Mouse (Mus musculus): Measurements from ENCODE around the gene Senp5. TPM values are rescaled to one million over a fixed set of nuclear protein-coding genes. Genes with fewer than 3 reads are reported as not detected.

Senp5 gene
- polyA plus RNA-seq, 1 experiment from 2014 or later: 10.0 TPM

DNA sequence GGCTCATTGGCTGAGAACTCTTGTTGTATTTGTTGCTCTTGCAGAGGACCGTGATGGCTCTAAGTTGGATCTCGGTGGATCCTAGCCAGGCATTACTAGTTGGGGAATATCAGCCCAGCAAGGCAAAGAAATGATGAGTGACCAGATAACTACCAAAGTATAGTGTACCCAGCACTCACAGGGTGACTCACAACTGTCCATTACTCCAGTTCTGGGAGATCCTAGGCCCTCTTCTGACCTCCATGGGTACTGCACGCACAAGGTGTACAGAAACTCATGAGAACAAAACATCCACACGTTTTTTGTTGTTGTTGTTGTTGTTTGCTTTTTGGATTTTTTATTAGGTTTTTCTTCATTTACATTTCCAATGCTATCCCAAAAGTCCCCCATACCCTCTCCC lies 66.5 kb downstream of the Senp5 start:
- no peak overlapping the region for H3K4me3 ChIP-seq (ENCODE audit: low read depth, low read length)
- DNase-seq (ENCODE audit: low spot score) (no peak), ATAC-seq (replicated peaks; ENCODE audit: insufficient number of reproducible peaks, low FRiP score, low TSS enrichment, low read depth) (no peak)
- H3K27me3 ChIP-seq (ENCODE audit: control insufficient read depth, insufficient read depth, low read length): peaks cover 29% of the 10 kb centered on the region
- no peak overlapping the region for H3K4me2 ChIP-seq (ENCODE audit: low read depth, low read length)
- no peak overlapping the region for H3K27ac ChIP-seq (replicated peaks; ENCODE audit: low read depth, low read length)
- no peaks in the 10 kb centered on the region for H3K9me3 ChIP-seq (replicated peaks; ENCODE audit: control insufficient read depth, low read length)
- peaks cover 3% of the 10 kb centered on the region for H3K4me1 ChIP-seq (ENCODE audit: control insufficient read depth, insufficient read depth, low read length)
- H3K9ac ChIP-seq (replicated peaks; ENCODE audit: low read length): no peak overlapping the region
- no peaks in the 10 kb centered on the region for H3K36me3 ChIP-seq (replicated peaks; ENCODE audit: control insufficient read depth, insufficient read depth, low read depth, low read length)
- 86% methylated on average over 4 of the region's 4 CpGs for WGBS

DNA sequence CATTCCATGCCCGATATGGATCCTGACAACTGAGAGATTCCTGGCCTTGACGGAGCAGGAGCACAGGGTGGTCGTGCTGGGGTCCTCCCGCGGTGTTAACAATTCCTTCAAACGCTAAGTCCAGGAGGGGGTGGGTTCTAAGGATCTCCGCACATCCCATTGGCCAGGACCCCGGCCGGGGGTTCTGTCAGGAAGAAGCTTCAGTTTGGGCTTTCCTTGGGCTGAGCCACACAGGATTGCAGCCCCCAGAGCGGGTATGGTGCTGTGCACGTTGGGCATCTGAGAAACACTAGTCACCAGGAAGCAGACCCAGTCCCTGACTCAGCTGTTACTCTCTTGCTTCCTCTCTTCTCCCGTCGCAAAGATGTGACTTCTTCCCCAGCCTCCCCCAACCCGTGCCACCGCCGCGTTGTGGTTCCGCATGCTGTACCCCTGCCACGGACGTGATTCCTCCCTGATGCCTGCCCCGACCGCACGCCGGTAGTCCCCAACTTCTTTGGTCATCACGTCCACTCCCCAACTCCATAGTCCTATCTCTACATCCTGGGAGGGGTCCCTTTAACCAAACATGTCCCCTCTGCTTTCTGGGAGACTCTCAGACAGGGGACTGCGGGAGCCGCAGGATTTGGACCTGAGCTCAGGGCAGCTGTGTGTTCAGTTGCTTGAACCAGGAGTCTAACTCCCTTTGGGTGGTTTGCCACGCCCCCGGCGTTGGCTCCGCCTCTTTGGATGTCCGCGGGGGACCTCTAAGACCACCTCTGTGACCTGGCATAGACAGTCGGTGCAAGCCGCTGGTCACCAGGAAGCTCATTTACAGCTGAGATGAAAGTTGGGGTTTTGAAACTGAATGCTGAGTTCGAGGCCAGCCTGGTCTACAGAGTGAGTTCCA lies 67.8 kb downstream of the Senp5 start:
- WGBS: 4% methylated on average over 36 of the region's 36 CpGs
- Histone ChIP-seq H3K36me3 (replicated peaks; ENCODE audit: control insufficient read depth, insufficient read depth, low read depth, low read length) (no peaks in the 10 kb centered on the region), H3K4me2 (ENCODE audit: low read depth, low read length) (peak overlapping the region; percentile 34), H3K9me3 (replicated peaks; ENCODE audit: control insufficient read depth, low read length) (no peaks in the 10 kb centered on the region), H3K4me3 (ENCODE audit: low read depth, low read length) (peak overlapping the region; percentile 21), H3K9ac (replicated peaks; ENCODE audit: low read length) (no peak overlapping the region), H3K27me3 (ENCODE audit: control insufficient read depth, insufficient read depth, low read length) (peaks cover 29% of the 10 kb centered on the region), H3K4me1 (ENCODE audit: control insufficient read depth, insufficient read depth, low read length) (peaks cover 3% of the 10 kb centered on the region), H3K27ac (replicated peaks; ENCODE audit: low read depth, low read length) (no peak overlapping the region)
- DNase-seq (ENCODE audit: low spot score): peak; percentile 32
- no peak for ATAC-seq (replicated peaks; ENCODE audit: insufficient number of reproducible peaks, low FRiP score, low TSS enrichment, low read depth)

DNA sequence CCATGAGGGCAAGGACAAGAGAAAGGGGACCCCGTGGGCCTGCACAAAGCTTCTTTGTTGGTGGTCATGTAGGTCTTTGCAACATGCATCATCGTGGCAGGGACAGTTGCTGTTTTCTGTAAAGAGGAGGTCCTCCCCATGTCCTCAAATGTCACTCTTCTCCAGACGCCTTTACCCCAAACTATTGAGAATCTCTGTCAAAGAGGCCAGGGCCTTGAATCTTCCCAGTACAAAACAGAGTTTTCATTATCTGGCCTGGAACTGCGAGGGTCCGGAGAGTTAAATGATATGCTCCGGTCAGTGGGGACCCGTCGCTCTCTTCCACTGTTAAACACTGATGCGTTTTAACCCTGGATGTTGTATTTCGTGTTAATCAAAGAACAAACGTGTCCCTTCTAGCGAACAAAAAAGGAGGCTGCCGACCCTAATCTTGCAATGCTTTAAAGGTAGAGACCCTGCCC lies 68.5 kb downstream of the Senp5 start:
- H3K9ac ChIP-seq (replicated peaks; ENCODE audit: low read length): no peak overlapping the region; the same call in 1 of the 2 replicates
- H3K36me3 ChIP-seq (replicated peaks; ENCODE audit: control insufficient read depth, insufficient read depth, low read depth, low read length): no peaks in the 10 kb centered on the region
- H3K4me1 ChIP-seq (ENCODE audit: control insufficient read depth, insufficient read depth, low read length): peaks cover 3% of the 10 kb centered on the region
- H3K27me3 ChIP-seq (ENCODE audit: control insufficient read depth, insufficient read depth, low read length): peaks cover 29% of the 10 kb centered on the region
- no peaks in the 10 kb centered on the region for H3K9me3 ChIP-seq (replicated peaks; ENCODE audit: control insufficient read depth, low read length)
- peak overlapping the region; percentile 34; the same call in 1 of the 2 replicates for H3K4me2 ChIP-seq (ENCODE audit: low read depth, low read length)
- 10% methylated on average over 13 of the region's 13 CpGs for WGBS
- no peak for ATAC-seq (replicated peaks; ENCODE audit: insufficient number of reproducible peaks, low FRiP score, low TSS enrichment, low read depth)
- no peak for DNase-seq (ENCODE audit: low spot score)
- H3K27ac ChIP-seq (replicated peaks; ENCODE audit: low read depth, low read length): no peak overlapping the region
- H3K4me3 ChIP-seq (ENCODE audit: low read depth, low read length): no peak overlapping the region

DNA sequence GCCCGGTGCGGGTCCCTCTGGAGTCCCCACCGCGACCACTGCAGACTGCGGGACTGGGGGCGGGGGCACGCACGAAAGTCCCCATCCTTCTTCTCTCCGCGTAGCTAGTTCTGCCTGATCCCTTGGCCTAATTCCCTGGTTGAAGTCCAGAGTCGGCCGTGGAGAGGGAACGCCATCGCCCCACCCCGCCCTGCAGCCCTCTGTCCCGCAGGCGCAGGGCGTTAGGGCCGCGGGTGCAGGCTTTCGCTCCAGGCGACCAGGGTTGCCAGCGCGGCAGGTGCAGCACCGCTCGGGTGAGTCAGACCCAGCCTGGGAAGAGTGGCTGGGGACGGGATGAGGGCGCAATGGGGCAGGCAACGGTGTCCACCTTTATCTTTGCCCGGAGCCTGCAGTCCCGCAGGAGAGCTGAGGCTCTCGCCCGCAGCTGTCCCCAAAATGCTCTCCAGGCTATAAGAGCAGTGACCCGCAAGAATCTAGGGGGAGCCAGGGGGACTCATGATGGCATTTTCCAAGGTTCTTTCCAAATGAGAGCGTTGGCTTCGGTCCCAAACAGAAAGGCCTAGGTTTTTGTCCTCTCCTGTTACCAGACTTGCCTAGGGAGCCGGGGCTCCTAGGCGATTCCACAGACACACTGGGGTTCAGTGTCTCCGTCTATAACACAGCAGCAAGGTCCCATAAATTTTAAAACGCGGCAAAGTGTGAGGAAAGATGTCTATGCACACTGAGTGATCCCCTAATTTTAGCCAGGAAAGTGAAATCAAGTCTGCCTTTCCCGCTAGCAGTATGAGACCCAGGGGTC lies 69.1 kb downstream of the Senp5 start, which contains the start of gene Pigz:
Gene Pigz, plus strand, starts transcription at position 101 of the 799 bp plus-strand sequence.
- peaks cover 29% of the 10 kb centered on the region for H3K27me3 ChIP-seq (ENCODE audit: control insufficient read depth, insufficient read depth, low read length)

DNA sequence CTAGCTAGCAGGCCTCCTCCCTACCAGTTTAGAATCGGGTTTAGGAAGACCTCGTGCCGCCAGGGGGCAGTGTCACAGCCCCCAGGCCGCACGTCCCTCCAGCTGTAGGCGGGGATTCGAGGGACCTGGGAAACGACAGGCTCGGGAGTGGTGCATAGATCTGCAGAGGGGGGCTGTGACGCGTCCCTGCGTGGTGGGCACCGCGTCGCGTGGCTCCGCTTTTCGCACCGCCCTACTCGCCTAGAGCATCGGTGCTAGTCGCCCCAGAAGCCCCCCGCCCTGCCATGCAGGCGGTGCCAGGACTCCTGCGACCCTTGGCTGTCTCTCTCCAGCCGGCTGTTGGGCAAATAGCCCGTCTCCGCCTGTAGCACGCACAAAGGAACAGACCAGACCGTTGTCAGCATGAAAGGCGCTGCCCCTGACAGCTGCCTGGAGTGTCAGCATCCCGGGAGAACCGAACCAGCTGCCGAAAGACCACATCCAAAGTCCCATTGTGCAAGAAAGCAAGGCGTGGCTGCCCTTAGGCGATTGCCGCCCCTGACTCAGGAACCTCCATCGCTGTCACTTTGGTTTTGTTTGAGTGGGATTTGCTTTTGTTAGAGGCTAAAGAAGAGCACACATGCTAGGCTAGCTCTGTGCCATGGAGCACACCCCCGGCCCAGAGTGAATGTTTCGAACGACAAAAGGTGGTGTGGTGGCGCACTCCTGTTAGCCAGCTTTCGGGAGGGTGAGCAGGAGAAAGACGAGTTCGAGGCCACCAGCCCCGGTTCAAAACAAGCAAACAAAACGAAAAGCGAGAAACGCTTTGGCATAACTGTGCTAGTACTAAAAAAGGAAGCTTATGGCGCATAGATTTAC lies 70.0 kb downstream of the Senp5 start:
- Histone ChIP-seq H3K4me2 (ENCODE audit: low read depth, low read length) (peak overlapping the region; percentile 83), H3K9ac (replicated peaks; ENCODE audit: low read length) (peak overlapping the region; percentile 61), H3K4me1 (ENCODE audit: control insufficient read depth, insufficient read depth, low read length) (peaks cover 3% of the 10 kb centered on the region), H3K36me3 (replicated peaks; ENCODE audit: control insufficient read depth, insufficient read depth, low read depth, low read length) (no peaks in the 10 kb centered on the region), H3K27me3 (ENCODE audit: control insufficient read depth, insufficient read depth, low read length) (peaks cover 29% of the 10 kb centered on the region), H3K9me3 (replicated peaks; ENCODE audit: control insufficient read depth, low read length) (no peaks in the 10 kb centered on the region), H3K27ac (replicated peaks; ENCODE audit: low read depth, low read length) (no peak overlapping the region), H3K4me3 (ENCODE audit: low read depth, low read length) (peak overlapping the region; percentile 46)
- under 1% methylated on average over 50 of the region's 50 CpGs for WGBS
- peak; percentile 95 for DNase-seq (ENCODE audit: low spot score)
- peak; percentile 92 for ATAC-seq (replicated peaks; ENCODE audit: insufficient number of reproducible peaks, low FRiP score, low TSS enrichment, low read depth)

More for the DNA sequence above, 69.1 kb downstream of the Senp5 start, which contains the start of gene Pigz:
- ATAC-seq (replicated peaks; ENCODE audit: insufficient number of reproducible peaks, low FRiP score, low TSS enrichment, low read depth) (no peak), DNase-seq (ENCODE audit: low spot score) (no peak)
- H3K27ac ChIP-seq (replicated peaks; ENCODE audit: low read depth, low read length): no peak within 1 kb of the TSS
- no peaks in the 10 kb centered on the region for H3K36me3 ChIP-seq (replicated peaks; ENCODE audit: control insufficient read depth, insufficient read depth, low read depth, low read length)
- H3K9me3 ChIP-seq (replicated peaks; ENCODE audit: control insufficient read depth, low read length): no peaks in the 10 kb centered on the region
- H3K4me3 ChIP-seq (ENCODE audit: low read depth, low read length): peak within 1 kb of the TSS; percentile 46
- WGBS: 5% methylated on average over 42 of the region's 42 CpGs
- H3K4me1 ChIP-seq (ENCODE audit: control insufficient read depth, insufficient read depth, low read length): peaks cover 3% of the 10 kb centered on the region
- peak within 1 kb of the TSS; percentile 61 for H3K9ac ChIP-seq (replicated peaks; ENCODE audit: low read length)
- peak within 1 kb of the TSS; percentile 83 for H3K4me2 ChIP-seq (ENCODE audit: low read depth, low read length)

DNA sequence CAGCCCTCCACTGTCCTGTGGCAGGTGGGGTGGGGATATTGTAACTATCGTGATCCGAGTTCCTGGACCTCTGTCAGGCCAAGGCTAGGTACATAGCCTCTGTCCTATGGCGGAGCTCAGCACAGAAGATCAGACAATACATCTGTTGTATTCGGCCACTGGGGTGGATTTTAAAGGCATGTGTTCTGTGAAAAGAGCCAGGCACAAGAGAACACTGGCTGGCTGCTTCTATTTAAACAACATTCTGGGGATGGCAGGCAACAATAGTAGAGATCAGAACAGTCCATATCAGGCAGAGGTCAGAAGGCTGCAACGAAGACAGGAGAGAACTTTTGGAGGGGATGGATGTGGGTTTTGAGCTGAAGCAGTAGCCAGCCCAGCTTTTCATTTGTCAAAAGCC lies 70.8 kb downstream of the Senp5 start:
- no peaks in the 10 kb centered on the region for H3K36me3 ChIP-seq (replicated peaks; ENCODE audit: control insufficient read depth, insufficient read depth, low read depth, low read length)
- no peak for ATAC-seq (replicated peaks; ENCODE audit: insufficient number of reproducible peaks, low FRiP score, low TSS enrichment, low read depth)
- H3K4me1 ChIP-seq (ENCODE audit: control insufficient read depth, insufficient read depth, low read length): peaks cover 3% of the 10 kb centered on the region
- H3K27me3 ChIP-seq (ENCODE audit: control insufficient read depth, insufficient read depth, low read length): peaks cover 29% of the 10 kb centered on the region
- no peak for DNase-seq (ENCODE audit: low spot score)
- no peak overlapping the region for H3K4me2 ChIP-seq (ENCODE audit: low read depth, low read length)
- H3K9me3 ChIP-seq (replicated peaks; ENCODE audit: control insufficient read depth, low read length): no peaks in the 10 kb centered on the region
- H3K4me3 ChIP-seq (ENCODE audit: low read depth, low read length): no peak overlapping the region
- no peak overlapping the region for H3K27ac ChIP-seq (replicated peaks; ENCODE audit: low read depth, low read length)
- WGBS: 48% methylated on average over 5 of the region's 5 CpGs
- no peak overlapping the region for H3K9ac ChIP-seq (replicated peaks; ENCODE audit: low read length)

DNA sequence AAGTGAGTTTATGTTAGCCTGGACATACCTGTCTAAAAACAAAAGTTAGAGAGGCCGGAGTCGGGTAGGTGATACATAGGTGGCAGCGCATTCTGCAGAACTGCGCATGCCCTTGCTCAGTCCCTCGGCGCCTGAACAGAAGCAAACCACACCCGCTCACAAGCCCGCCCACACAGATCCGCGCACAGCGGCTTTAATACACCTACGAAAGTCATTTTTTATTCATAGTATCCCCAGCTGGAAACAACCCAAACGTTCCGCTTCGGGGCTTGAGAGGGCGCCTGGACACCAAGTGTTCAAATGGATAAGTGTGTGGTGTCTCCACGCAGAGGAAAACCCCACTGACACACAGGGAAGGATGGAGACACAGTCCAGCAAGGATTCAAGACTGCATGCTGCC lies 71.8 kb downstream of the Senp5 start:
- H3K36me3 ChIP-seq (replicated peaks; ENCODE audit: control insufficient read depth, insufficient read depth, low read depth, low read length): no peaks in the 10 kb centered on the region
- H3K9me3 ChIP-seq (replicated peaks; ENCODE audit: control insufficient read depth, low read length): no peaks in the 10 kb centered on the region
- no peak overlapping the region for H3K9ac ChIP-seq (replicated peaks; ENCODE audit: low read length)
- no peak for ATAC-seq (replicated peaks; ENCODE audit: insufficient number of reproducible peaks, low FRiP score, low TSS enrichment, low read depth)
- DNase-seq (ENCODE audit: low spot score): no peak
- no peak overlapping the region for H3K4me3 ChIP-seq (ENCODE audit: low read depth, low read length)
- peaks cover 26% of the 10 kb centered on the region for H3K27me3 ChIP-seq (ENCODE audit: control insufficient read depth, insufficient read depth, low read length)
- no peak overlapping the region for H3K27ac ChIP-seq (replicated peaks; ENCODE audit: low read depth, low read length)
- no peak overlapping the region for H3K4me2 ChIP-seq (ENCODE audit: low read depth, low read length)
- H3K4me1 ChIP-seq (ENCODE audit: control insufficient read depth, insufficient read depth, low read length): peaks cover 3% of the 10 kb centered on the region
- WGBS: 61% methylated on average over 17 of the region's 17 CpGs
